Mouse (Mus musculus): ENCODE measurements around the gene Lum. TPM values are rescaled to one million over a fixed set of nuclear protein-coding genes. Genes with fewer than 3 reads are reported as not detected.

The Lum gene
- 0.20 and 0.25 TPM in 2 replicates for total RNA-seq (2023)

DNA sequence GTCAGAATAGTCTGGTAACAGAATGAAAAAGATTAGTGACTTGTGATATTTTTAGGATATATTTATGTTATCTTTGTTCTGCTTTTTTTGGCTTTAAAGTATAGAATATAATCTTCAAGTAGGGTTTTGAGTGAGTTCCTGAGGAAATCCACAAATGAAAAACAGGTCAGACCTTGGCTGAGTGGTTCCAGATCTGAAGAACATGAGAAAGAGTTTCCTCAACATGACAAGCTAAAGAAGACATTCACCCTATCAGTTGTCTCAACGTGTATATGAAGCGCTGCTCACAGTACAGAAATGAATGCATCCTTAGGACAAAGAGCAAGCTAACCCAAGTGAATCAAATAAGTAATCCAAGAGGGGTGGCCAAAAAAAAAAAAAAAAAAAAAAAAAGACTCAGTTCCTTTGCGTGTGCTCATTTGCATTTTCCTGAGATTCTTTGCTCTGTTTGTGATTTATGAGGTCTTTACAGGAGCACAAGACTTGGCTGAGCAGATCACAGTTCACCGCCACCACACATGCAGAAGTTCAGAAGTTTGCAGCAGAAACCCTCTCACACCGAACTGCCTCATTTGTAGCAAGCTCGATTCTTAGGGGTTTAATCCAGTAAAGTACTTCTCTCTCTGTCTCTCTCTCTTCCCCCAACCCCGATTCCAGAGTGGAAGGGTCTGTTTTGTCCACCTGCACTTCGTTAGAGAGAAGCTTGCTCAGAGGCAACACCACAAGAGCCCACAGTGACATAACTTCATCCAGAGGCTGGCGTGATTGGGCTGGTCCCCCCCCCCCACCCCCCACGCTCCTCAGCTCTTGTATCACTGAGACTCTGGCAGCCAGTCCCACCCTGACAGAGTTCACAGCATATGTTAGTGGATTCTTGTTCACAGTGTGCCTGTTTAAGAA is at the start of gene Lum:
Lum (plus strand) TSS at position 172 of the 900 bp plus-strand sequence.

DNA sequence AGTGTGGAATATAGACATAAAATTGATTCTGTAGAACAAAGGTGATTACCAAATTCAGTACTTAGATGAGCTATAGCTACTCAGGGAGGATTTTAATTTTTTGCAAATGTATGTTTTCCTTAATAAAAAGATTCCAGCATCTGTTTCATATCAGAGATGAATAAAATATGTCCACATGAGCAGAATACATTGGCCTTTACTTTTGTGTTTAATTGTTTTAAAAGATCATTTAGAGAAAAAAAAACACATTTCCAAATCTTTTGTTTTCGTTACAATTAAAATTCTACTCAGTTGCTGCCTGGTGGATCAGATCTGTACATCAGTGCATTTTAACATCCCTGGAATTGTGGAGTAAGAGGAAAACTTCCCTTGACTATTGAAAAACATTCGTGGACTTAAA is 41.7 kb downstream of the Lum start, which contains the start of gene Kera:
Kera (plus strand) TSS at position 301 of the 400 bp plus-strand sequence.

Other genes starting within 250 kb of the Lum start
- 1.7 and 1.8 TPM in 2 replicates for gene Dcn, start 85.5 kb upstream of the Lum start, total RNA-seq (2023)
- not detected in 2 replicates for gene Kera, start 41.8 kb downstream of the Lum start, total RNA-seq (2023)
- not detected in 2 replicates for gene Epyc, start 78.9 kb downstream of the Lum start, total RNA-seq (2023)
- not detected in 2 replicates for gene Ccer1, start 127.9 kb downstream of the Lum start, total RNA-seq (2023)
- gene C030005K15Rik, start 161.6 kb downstream of the Lum start, total RNA-seq (2023) = not detected in 2 replicates